Mouse (Mus musculus): ENCODE measurements around the gene Tnfsf10. TPM values are rescaled to one million over a fixed set of nuclear protein-coding genes. Genes with fewer than 3 reads are reported as not detected.

Tnfsf10 gene
- polyA plus RNA-seq, 1 experiment from 2014 or later = 0.10 TPM

- Histone ChIP-seq H3K27ac (ENCODE audit: low read length) (no peak overlapping the region), H3K4me3 (ENCODE audit: low read depth, low read length) (no peak overlapping the region), H3K9me3 (replicated peaks; ENCODE audit: control insufficient read depth, low read length, poor library complexity, severe bottlenecking) (no peaks in the 10 kb centered on the region), H3K4me1 (ENCODE audit: control insufficient read depth, insufficient read depth, low read length) (no peaks in the 10 kb centered on the region), H3K9ac (ENCODE audit: low read depth, low read length) (no peak overlapping the region), H3K36me3 (ENCODE audit: control insufficient read depth, insufficient read depth, low read length) (no peaks in the 10 kb centered on the region), H3K27me3 (ENCODE audit: control insufficient read depth, insufficient read depth, low read depth, low read length) (no peaks in the 10 kb centered on the region), H3K4me2 (ENCODE audit: low read length) (no peak overlapping the region)
- no peak for ATAC-seq
- 59% methylated on average over 7 of the region's 7 CpGs for WGBS
Measured at GRCm38 (mm10) chr3:27293645-27294385, 23.0 kb upstream of the Tnfsf10 start.

- H3K27me3 ChIP-seq (ENCODE audit: control insufficient read depth, insufficient read depth, low read depth, low read length) = no peaks in the 10 kb centered on the region
- WGBS = 70% methylated on average over 4 of the region's 4 CpGs
- H3K4me1 ChIP-seq (ENCODE audit: control insufficient read depth, insufficient read depth, low read length) = no peaks in the 10 kb centered on the region
- no peak for ATAC-seq
- no peaks in the 10 kb centered on the region for H3K36me3 ChIP-seq (ENCODE audit: control insufficient read depth, insufficient read depth, low read length)
- no peak overlapping the region for H3K9ac ChIP-seq (ENCODE audit: low read depth, low read length)
- H3K4me2 ChIP-seq (ENCODE audit: low read length) = no peak overlapping the region
- no peak overlapping the region for H3K4me3 ChIP-seq (ENCODE audit: low read depth, low read length)
- H3K9me3 ChIP-seq (replicated peaks; ENCODE audit: control insufficient read depth, low read length, poor library complexity, severe bottlenecking) = no peaks in the 10 kb centered on the region
- no peak overlapping the region for H3K27ac ChIP-seq (ENCODE audit: low read length)
Measured at GRCm38 (mm10) chr3:27300451-27300850, 16.4 kb upstream of the Tnfsf10 start.

GRCm38 (mm10) chr3:27302339-27303022 lies 14.3 kb upstream of the Tnfsf10 start:
- no peaks in the 10 kb centered on the region for H3K27me3 ChIP-seq (ENCODE audit: control insufficient read depth, insufficient read depth, low read depth, low read length)
- no peaks in the 10 kb centered on the region for H3K9me3 ChIP-seq (replicated peaks; ENCODE audit: control insufficient read depth, low read length, poor library complexity, severe bottlenecking)
- no peak overlapping the region for H3K9ac ChIP-seq (ENCODE audit: low read depth, low read length)
- H3K27ac ChIP-seq (ENCODE audit: low read length) = no peak overlapping the region
- no peaks in the 10 kb centered on the region for H3K4me1 ChIP-seq (ENCODE audit: control insufficient read depth, insufficient read depth, low read length)
- ATAC-seq = no peak
- no peak overlapping the region for H3K4me2 ChIP-seq (ENCODE audit: low read length)
- WGBS = 72% methylated on average over 9 of the region's 9 CpGs
- no peaks in the 10 kb centered on the region for H3K36me3 ChIP-seq (ENCODE audit: control insufficient read depth, insufficient read depth, low read length)
- no peak overlapping the region for H3K4me3 ChIP-seq (ENCODE audit: low read depth, low read length)

GRCm38 (mm10) chr3:27306815-27307214 lies 10.0 kb upstream of the Tnfsf10 start:
- Histone ChIP-seq H3K9me3 (replicated peaks; ENCODE audit: control insufficient read depth, low read length, poor library complexity, severe bottlenecking) (no peaks in the 10 kb centered on the region), H3K36me3 (ENCODE audit: control insufficient read depth, insufficient read depth, low read length) (no peaks in the 10 kb centered on the region), H3K27ac (ENCODE audit: low read length) (no peak overlapping the region), H3K4me3 (ENCODE audit: low read depth, low read length) (no peak overlapping the region), H3K4me2 (ENCODE audit: low read length) (no peak overlapping the region), H3K27me3 (ENCODE audit: control insufficient read depth, insufficient read depth, low read depth, low read length) (no peaks in the 10 kb centered on the region), H3K9ac (ENCODE audit: low read depth, low read length) (no peak overlapping the region), H3K4me1 (ENCODE audit: control insufficient read depth, insufficient read depth, low read length) (no peaks in the 10 kb centered on the region)
- ATAC-seq = no peak
- 83% methylated on average over 10 of the region's 10 CpGs for WGBS

GRCm38 (mm10) chr3:27310973-27311372 lies 5.9 kb upstream of the Tnfsf10 start:
- Histone ChIP-seq H3K27me3 (ENCODE audit: control insufficient read depth, insufficient read depth, low read depth, low read length) (no peaks in the 10 kb centered on the region), H3K9me3 (replicated peaks; ENCODE audit: control insufficient read depth, low read length, poor library complexity, severe bottlenecking) (no peaks in the 10 kb centered on the region), H3K4me2 (ENCODE audit: low read length) (no peak overlapping the region), H3K27ac (ENCODE audit: low read length) (no peak overlapping the region), H3K4me1 (ENCODE audit: control insufficient read depth, insufficient read depth, low read length) (no peaks in the 10 kb centered on the region), H3K4me3 (ENCODE audit: low read depth, low read length) (no peak overlapping the region), H3K9ac (ENCODE audit: low read depth, low read length) (no peak overlapping the region), H3K36me3 (ENCODE audit: control insufficient read depth, insufficient read depth, low read length) (no peaks in the 10 kb centered on the region)
- 96% methylated on average over 7 of the region's 7 CpGs for WGBS
- no peak for ATAC-seq

- no peaks in the 10 kb centered on the region for H3K36me3 ChIP-seq (ENCODE audit: control insufficient read depth, insufficient read depth, low read length)
- no peak overlapping the region for H3K4me3 ChIP-seq (ENCODE audit: low read depth, low read length)
- H3K27ac ChIP-seq (ENCODE audit: low read length) = no peak overlapping the region
- no peak overlapping the region for H3K4me2 ChIP-seq (ENCODE audit: low read length)
- H3K4me1 ChIP-seq (ENCODE audit: control insufficient read depth, insufficient read depth, low read length) = no peaks in the 10 kb centered on the region
- no peaks in the 10 kb centered on the region for H3K9me3 ChIP-seq (replicated peaks; ENCODE audit: control insufficient read depth, low read length, poor library complexity, severe bottlenecking)
- WGBS = 94% methylated on average over 4 of the region's 4 CpGs
- ATAC-seq = no peak
- no peaks in the 10 kb centered on the region for H3K27me3 ChIP-seq (ENCODE audit: control insufficient read depth, insufficient read depth, low read depth, low read length)
- no peak overlapping the region for H3K9ac ChIP-seq (ENCODE audit: low read depth, low read length)
Measured at GRCm38 (mm10) chr3:27311475-27311874, 5.4 kb upstream of the Tnfsf10 start.

- no peak overlapping the region for H3K9ac ChIP-seq (ENCODE audit: low read depth, low read length)
- H3K4me1 ChIP-seq (ENCODE audit: control insufficient read depth, insufficient read depth, low read length) = no peaks in the 10 kb centered on the region
- 70% methylated on average over 2 of the region's 2 CpGs for WGBS
- H3K4me3 ChIP-seq (ENCODE audit: low read depth, low read length) = no peak overlapping the region
- H3K27me3 ChIP-seq (ENCODE audit: control insufficient read depth, insufficient read depth, low read depth, low read length) = no peaks in the 10 kb centered on the region
- no peak overlapping the region for H3K27ac ChIP-seq (ENCODE audit: low read length)
- no peaks in the 10 kb centered on the region for H3K9me3 ChIP-seq (replicated peaks; ENCODE audit: control insufficient read depth, low read length, poor library complexity, severe bottlenecking)
- no peaks in the 10 kb centered on the region for H3K36me3 ChIP-seq (ENCODE audit: control insufficient read depth, insufficient read depth, low read length)
- H3K4me2 ChIP-seq (ENCODE audit: low read length) = no peak overlapping the region
- ATAC-seq = no peak
Measured at GRCm38 (mm10) chr3:27314506-27315164, 2.2 kb upstream of the Tnfsf10 start.

- Histone ChIP-seq H3K36me3 (ENCODE audit: control insufficient read depth, insufficient read depth, low read length) (no peaks in the 10 kb centered on the region), H3K27ac (ENCODE audit: low read length) (no peak overlapping the region), H3K27me3 (ENCODE audit: control insufficient read depth, insufficient read depth, low read depth, low read length) (no peaks in the 10 kb centered on the region), H3K9me3 (replicated peaks; ENCODE audit: control insufficient read depth, low read length, poor library complexity, severe bottlenecking) (no peaks in the 10 kb centered on the region), H3K4me1 (ENCODE audit: control insufficient read depth, insufficient read depth, low read length) (no peaks in the 10 kb centered on the region), H3K4me2 (ENCODE audit: low read length) (no peak overlapping the region), H3K4me3 (ENCODE audit: low read depth, low read length) (no peak overlapping the region), H3K9ac (ENCODE audit: low read depth, low read length) (no peak overlapping the region)
- ATAC-seq = 0 out of 2 replicates have a peak, but pooled peaks have one; percentile 25
- 60% methylated on average over 4 of the region's 4 CpGs for WGBS
Measured at GRCm38 (mm10) chr3:27317288-27318024, 628 bp downstream of the Tnfsf10 start.

All from midbrain, embryonic 16.5 days (tissue).